Mouse (Mus musculus) spleen, adult 2 months (tissue): ENCODE measurements around the gene Hrh2.

ENCODE experiments used
- CTCF ChIP-seq: fragments of 200-500 bp; IDR thresholded peaks from 2 replicates; pipeline ENCODE4 v1.5.1; 2011; ENCODE audit warnings: mild to moderate bottlenecking, inconsistent platforms; ENCODE audit not compliant: insufficient read depth, insufficient read length, insufficient replicate concordance; ENCODE audit errors: extremely low read depth
- POLR2A ChIP-seq: fragments of 200-500 bp; IDR thresholded peaks from 2 replicates; pipeline ENCODE4 v1.6.1; 2011; ENCODE audit warnings: low read depth, low read length, inconsistent platforms

GRCm38 (mm10) chr13:54188190-54188706 lies 3.7 kb upstream of the Hrh2 start:
- no peak for TF ChIP-seq CTCF
- no peak for TF ChIP-seq POLR2A
